Mouse (Mus musculus) heart, postnatal 4 days (tissue): ENCODE measurements at regions not wholly inside any gene's neighbourhood (a gene's known extent, or its start where the extent isn't known, plus 50 kb on each side); places are given as distances from the start of the nearest gene placed in this dataset.
"Not testable (repeated sequence)": the region's sequence is repeated elsewhere in the genome, so short reads cannot be mapped to it uniquely, and the experiment has no call there.

ENCODE experiments used
- DNase-seq: peaks from one replicate; pipeline ENCODE4 v3.0.0; 2021

- DNase-seq, result no peak
Measured at GRCm38 (mm10) chr17:4581851-4582250, 412.3 kb upstream of the Arid1b start.

- no peak for DNase-seq
Measured at GRCm38 (mm10) chr17:4610481-4610880, 383.7 kb upstream of the Arid1b start.

GRCm38 (mm10) chr17:4610993-4611392 is 383.1 kb upstream of the Arid1b start:
- DNase-seq, result no peak

- no peak for DNase-seq
Measured at GRCm38 (mm10) chr17:4611711-4612110, 382.4 kb upstream of the Arid1b start.

GRCm38 (mm10) chr17:4612136-4612535 is 382.0 kb upstream of the Arid1b start:
- DNase-seq, result no peak

GRCm38 (mm10) chr17:4612741-4613140 is 381.4 kb upstream of the Arid1b start:
- no peak for DNase-seq

GRCm38 (mm10) chr17:4620361-4620760 is 373.8 kb upstream of the Arid1b start:
- DNase-seq, result no peak

GRCm38 (mm10) chr17:4626126-4626525 is 368.0 kb upstream of the Arid1b start:
- DNase-seq, result not testable (repeated sequence)

- DNase-seq, result no peak
Measured at GRCm38 (mm10) chr17:4627542-4627941, 366.6 kb upstream of the Arid1b start.

- no peak for DNase-seq
Measured at GRCm38 (mm10) chr17:4631122-4631521, 363.0 kb upstream of the Arid1b start.

- no peak for DNase-seq
Measured at GRCm38 (mm10) chr17:4632506-4632905, 361.6 kb upstream of the Arid1b start.

GRCm38 (mm10) chr17:4633771-4634170 is 360.4 kb upstream of the Arid1b start:
- no peak for DNase-seq

GRCm38 (mm10) chr17:4636796-4637353 is 357.3 kb upstream of the Arid1b start:
- DNase-seq, result no peak

- no peak for DNase-seq
Measured at GRCm38 (mm10) chr17:4639531-4639930, 354.6 kb upstream of the Arid1b start.

- peak; percentile 8 for DNase-seq
Measured at GRCm38 (mm10) chr17:4640555-4640954, 353.6 kb upstream of the Arid1b start.

GRCm38 (mm10) chr17:4641166-4641565 is 353.0 kb upstream of the Arid1b start:
- no peak for DNase-seq

GRCm38 (mm10) chr17:4642046-4642445 is 352.1 kb upstream of the Arid1b start:
- DNase-seq, result no peak

GRCm38 (mm10) chr17:4643343-4643742 is 350.8 kb upstream of the Arid1b start:
- no peak for DNase-seq

- DNase-seq, result no peak
Measured at GRCm38 (mm10) chr17:4648603-4649002, 345.5 kb upstream of the Arid1b start.

- no peak for DNase-seq
Measured at GRCm38 (mm10) chr17:4654221-4654620, 339.9 kb upstream of the Arid1b start.

GRCm38 (mm10) chr17:4661996-4662395 is 332.1 kb upstream of the Arid1b start:
- no peak for DNase-seq

GRCm38 (mm10) chr17:4668511-4668910 is 325.6 kb upstream of the Arid1b start:
- DNase-seq, result no peak

GRCm38 (mm10) chr17:4673271-4673670 is 320.9 kb upstream of the Arid1b start:
- DNase-seq, result no peak

- DNase-seq, result no peak
Measured at GRCm38 (mm10) chr17:4706421-4706820, 287.7 kb upstream of the Arid1b start.

- no peak for DNase-seq
Measured at GRCm38 (mm10) chr17:4721061-4721460, 273.1 kb upstream of the Arid1b start.
